Mouse (Mus musculus): ENCODE data around the gene 4930432M17Rik. TPM values are rescaled to one million over a fixed set of nuclear protein-coding genes. Genes with fewer than 3 reads are reported as not detected.

Gene 4930432M17Rik
- total RNA-seq (2022): not detected

DNA sequence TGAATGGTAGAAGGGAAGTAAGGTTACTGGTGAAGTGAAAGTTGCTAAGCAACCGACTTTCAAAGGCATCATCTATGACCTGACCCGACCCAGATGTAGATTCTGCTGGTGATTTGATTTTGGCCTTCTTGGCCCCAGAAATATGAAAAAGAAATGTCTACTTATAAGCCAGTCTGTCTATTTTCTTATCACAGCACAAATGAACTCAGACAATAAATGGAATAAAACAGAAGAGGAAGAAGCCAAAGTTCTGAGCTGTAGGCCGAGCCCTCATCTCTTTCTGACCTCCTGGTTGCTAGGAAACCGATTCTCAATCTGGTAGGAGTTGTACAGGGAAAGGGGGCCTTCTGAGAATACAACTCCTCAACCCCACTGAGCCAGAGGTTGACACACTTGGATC, at the start of gene 4930432M17Rik:
Gene 4930432M17Rik, plus strand, starts transcription at position 301 of the 400 bp plus-strand sequence.
- no peak for DNase-seq (ENCODE audit: low spot score)

GRCm38 (mm10) chr3:121625662-121626061, 44.9 kb upstream of the 4930432M17Rik start:
- no peak for DNase-seq (ENCODE audit: low spot score)

GRCm38 (mm10) chr3:121626273-121626672, 44.3 kb upstream of the 4930432M17Rik start:
- DNase-seq (ENCODE audit: low spot score): no peak

DNA sequence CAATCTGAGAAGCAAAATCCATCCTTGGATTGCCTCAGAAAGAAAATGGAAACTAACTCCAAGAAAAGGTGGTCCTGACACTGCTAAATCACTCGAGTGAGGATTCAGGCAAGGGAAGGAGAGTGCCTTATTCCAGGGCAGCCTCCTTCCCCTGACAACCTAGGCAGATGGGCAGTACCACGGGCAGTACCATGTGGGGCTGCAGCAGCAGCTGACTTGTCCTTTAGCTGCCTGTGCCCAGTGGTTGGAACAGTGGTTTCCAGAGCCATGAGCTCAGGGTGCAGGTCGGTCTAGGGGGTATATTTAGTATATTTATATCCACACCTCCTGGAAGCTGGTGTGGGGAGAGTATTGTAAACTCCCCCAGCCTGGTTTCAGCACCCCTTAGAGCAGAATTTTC, 42.3 kb upstream of the 4930432M17Rik start:
- DNase-seq (ENCODE audit: low spot score): no peak

GRCm38 (mm10) chr3:121630626-121631025, 39.9 kb upstream of the 4930432M17Rik start:
- no peak for DNase-seq (ENCODE audit: low spot score)

DNA sequence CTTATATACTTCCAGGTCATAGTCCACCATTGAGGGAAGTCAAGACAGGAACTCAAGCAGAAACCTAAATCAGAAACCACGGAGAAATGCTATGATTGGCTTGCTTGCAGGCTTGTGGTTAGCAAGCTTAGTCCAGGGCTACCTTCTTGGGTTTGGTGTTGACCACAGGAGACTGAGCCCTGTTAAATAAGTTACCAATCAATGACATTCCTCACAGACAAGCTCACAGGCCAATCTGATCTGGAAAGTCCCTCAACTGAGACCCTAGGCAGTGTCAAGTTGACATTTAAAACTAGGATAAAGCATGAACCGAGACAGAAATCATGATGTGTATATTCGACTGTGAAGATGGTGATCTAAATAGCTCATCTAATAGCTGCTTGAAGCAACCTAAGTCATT, 35.6 kb upstream of the 4930432M17Rik start:
- no peak for DNase-seq (ENCODE audit: low spot score)

- peak; percentile 82 for DNase-seq (ENCODE audit: low spot score)
These were observed 35.1 kb upstream of the 4930432M17Rik start for GRCm38 (mm10) chr3:121635505-121635904.

DNA sequence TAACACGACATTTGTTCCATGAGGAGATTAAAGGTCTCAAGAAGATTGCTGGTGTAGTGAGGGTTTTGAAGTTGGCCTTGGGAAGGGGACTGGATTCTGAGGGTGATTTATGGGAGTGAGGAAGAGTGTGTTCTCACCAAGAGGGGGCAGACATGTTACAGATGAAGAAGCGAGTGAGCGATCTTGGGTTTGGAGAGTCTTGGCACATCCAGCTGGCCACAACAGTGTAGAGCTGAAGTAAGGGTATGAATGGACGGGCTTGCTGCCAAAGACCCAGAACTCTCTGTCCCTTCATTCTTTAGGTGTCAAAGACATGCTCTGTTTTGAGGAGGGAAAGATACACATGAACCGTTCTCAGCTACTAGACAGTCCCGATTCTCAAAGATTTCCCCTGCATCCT, 34.2 kb upstream of the 4930432M17Rik start:
- peak; percentile 82 for DNase-seq (ENCODE audit: low spot score)

GRCm38 (mm10) chr3:121636748-121637147, 33.8 kb upstream of the 4930432M17Rik start:
- DNase-seq (ENCODE audit: low spot score): no peak

- no peak for DNase-seq (ENCODE audit: low spot score)
These were observed 32.8 kb upstream of the 4930432M17Rik start for GRCm38 (mm10) chr3:121637792-121638191.

DNA sequence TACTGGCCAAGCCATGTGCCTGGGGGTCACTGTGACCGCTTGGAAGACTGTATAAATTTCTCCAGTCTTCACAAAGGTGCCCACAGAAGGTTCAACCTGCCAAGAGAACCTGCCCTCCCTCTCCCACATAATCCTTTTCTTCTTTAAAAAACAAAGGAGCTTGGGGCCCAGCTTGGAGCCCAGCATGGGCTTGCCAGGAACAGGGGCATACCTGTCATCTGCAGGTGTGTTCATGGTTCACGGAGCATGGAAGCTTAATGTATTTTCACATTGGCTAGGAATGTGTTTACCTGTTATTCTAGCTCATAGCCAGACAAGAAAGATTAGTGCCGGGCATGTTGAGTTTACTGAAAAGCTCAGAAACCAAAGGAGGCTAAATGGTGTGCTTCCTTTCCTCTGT, 32.3 kb upstream of the 4930432M17Rik start:
- DNase-seq (ENCODE audit: low spot score): no peak

- peak; percentile 31 for DNase-seq (ENCODE audit: low spot score)
These were observed 30.0 kb upstream of the 4930432M17Rik start for GRCm38 (mm10) chr3:121640611-121641010.

GRCm38 (mm10) chr3:121643236-121643635, 27.3 kb upstream of the 4930432M17Rik start:
- peak; percentile 57 for DNase-seq (ENCODE audit: low spot score)

DNA sequence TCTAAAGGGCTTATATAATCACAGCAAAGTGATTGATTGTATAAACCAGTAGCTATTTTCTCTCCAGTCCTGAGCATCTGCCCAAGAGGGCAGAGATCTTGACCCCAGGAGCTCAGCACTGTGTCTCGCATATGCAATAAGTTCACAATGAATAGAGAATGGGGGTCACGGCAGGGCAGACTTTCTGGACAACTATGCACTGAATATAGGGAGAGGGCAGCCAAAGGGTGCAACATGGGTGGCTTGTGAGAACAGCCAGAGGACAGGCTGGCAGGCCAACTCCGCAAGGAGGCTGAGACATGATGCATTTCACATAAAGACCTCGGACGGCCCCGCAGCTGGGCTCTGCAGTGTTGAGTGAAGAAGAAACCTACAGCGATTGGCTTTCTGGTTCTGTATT, 25.1 kb upstream of the 4930432M17Rik start:
- no peak for DNase-seq (ENCODE audit: low spot score)

DNA sequence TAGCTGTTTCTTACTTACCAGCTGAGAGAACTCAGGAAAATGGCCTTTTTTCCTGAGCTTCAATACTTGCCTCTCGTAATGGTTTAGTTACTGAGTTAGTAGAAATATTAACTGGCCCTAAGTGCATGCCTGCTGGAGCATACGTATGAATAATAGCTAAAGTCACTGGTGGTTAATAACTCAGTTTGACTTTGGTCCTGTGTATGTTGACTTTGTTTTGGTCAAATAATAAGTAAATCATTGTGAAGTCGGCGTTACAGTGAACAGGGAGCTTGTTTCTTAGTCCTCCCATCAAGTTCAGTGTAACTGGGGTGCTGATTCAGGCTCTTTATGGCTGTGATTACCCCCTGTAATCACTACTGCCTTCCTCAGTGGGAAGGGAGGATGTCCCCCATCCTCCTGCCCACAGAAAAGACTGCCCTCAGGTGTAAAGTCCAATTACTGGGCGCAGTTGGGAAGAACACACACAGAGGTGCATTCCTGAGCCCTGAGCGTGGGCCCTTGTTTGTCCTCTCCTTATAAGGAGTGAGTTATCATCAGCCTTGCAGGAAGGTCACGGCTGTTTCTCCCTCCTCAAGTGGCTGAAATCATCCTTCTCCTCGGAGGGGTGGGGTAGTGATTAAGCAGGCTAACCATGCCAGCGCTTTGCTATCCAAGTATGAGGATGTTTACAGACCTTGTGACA, 24.1 kb upstream of the 4930432M17Rik start:
- DNase-seq (ENCODE audit: low spot score): no peak

DNA sequence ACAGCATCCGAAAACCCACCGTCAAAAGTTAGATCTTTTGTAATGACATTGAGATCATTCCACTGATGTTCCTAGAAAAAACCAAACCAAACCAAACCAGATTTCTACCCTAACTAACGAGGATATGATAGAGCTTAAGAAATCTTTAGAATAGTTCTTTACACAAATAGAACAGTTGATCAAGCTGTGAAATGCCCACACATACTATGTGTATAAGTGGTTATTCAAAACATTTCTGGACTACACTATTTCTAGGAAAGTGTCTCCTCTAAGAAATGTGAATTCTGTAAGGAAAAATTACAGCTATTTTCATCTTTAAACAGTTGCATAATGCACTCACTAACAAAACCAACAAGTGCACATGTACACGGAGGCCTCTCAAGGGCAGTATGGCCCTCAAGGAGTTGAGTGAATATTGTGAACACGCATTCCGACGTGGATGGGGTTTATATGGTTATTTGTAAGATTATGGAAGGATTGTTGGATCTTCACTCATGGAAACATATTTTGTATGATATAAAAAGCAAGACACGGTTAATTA, 22.3 kb upstream of the 4930432M17Rik start:
- no peak for DNase-seq (ENCODE audit: low spot score)

DNA sequence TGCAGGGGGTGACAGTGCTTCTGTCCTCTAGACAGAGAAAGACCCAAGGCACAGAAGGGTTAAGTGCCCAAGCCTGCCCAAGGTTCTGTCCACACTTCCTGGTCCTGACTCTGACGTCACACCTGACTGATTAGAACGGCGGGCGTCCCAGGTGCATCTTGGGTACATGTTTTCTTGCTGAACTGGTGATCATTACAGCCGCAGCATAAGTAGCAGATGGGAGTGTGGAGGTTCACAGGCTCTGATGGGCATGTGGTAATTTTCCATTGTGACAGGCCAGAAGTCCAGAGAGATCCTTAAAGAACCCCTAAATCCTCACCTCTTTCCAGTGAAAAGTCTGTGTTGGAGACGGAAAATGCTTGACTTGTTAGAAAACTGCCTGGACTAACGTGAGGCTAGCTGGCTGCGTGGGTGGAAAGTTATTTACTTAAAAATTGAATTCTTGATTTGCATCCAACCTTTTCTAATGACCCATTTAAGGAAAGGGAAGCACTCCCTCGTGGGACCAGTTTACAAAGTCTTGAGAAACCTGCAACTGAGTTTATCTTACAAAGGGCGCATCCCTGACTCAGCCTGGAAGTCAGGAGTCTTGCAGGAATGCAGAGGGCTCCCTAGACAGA, 20.4 kb upstream of the 4930432M17Rik start:
- peak; percentile 48 for DNase-seq (ENCODE audit: low spot score)

DNA sequence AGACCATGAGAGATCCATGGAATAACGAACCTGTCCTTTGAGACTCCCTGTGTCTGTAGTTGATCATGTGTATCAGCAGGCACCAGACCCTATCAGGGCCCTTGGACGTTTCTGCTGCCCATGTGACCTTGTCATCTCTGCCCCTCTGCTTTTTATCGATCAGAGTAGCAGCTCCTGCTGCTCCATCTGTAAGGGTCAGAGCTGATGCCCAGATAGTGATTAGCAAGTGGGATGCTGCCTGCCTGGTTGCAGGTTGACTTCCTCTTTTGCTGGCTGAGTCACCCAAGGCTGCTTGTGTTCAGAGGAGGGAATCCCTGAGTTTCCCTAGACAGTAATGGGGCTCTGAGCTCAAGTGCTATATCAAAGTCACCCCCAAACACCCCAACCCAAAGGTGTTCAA, 18.9 kb upstream of the 4930432M17Rik start:
- DNase-seq (ENCODE audit: low spot score): no peak

DNA sequence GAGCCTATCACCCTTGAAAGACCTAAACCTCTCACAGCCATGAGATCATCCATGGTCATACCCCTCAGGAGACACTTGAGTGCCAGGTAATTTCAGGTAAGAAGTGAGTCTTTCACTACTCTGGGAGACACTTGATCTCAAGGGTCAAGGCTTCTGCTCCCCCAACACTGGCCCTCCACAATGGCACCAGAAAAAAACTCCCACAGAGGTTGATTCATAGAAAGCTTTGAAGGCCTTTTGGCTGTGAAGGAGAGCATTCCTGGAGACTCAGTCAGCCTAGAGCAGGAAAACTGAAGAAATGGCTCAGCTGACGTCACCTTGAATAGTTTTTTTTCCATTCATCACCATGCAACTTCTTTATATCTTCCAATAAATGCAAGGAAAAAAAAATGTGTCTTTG, 18.4 kb upstream of the 4930432M17Rik start:
- no peak for DNase-seq (ENCODE audit: low spot score)

DNA sequence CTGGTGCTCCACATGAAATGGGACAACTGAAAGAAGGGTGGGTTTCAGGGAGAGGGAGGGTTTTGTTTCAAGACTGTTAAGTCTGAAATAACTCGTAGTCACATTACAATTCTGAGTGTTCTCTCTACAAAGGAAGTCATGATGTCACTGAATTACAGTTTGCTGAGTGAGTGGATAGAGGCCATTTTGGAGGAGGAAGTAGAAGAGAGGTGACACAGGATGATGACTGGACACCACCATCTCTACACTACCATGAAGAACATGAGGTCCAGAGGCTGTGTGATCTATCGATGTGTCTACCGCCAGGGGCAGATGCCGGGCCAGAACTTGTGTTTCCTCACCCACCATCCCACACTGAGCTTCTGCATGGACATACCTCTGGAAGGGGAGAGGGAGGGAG, 13.6 kb upstream of the 4930432M17Rik start:
- DNase-seq (ENCODE audit: low spot score): no peak

DNA sequence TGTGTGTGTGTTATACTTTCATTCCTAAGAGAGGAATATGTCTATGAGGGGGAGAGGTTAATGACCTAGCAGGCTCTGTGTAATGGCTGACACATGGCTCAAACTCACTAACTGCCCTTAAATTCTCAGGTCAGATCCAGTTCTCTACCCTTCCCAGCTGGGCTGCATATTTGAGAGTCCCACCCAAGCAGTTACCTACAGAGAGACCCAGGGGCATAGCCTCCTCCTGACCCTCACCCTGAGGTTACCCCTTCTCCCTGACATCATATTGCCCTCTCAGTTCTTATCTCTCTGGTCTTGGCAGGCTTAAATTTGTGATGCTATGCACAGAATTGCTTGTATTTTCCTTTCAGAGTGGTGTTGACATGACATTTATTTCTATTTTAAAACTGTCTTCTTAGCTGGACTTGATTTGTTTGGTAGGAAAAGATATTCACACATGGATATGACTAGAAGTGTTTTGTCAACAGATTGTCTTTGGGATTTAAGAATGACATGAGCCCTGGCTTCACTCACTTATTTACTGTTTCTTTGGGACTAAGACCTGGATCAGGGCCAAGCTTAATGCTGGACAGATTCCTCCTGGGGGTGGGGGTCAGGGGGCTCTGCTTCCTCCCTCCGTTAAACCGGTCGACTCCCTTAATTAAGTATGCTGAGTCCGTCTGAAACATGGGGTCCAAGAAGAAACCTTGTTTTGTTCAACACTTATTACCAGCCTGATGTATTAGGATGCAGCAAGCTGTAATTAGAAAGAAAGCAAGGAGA, 7.7 kb upstream of the 4930432M17Rik start:
- DNase-seq (ENCODE audit: low spot score): no peak

GRCm38 (mm10) chr3:121663470-121663847, 7.1 kb upstream of the 4930432M17Rik start:
- no peak for DNase-seq (ENCODE audit: low spot score)

Data from heart, adult 8-10 months (tissue).